Mouse (Mus musculus) midbrain, postnatal 0 days (tissue): ENCODE data around the gene Eif4e2. TPM values are rescaled to one million over a fixed set of nuclear protein-coding genes. Genes with fewer than 3 reads are reported as not detected.

ENCODE experiments used
- ATAC-seq: fragments of 200-750 bp; cut with Nextera tagmentation; 2 replicates; pipeline ENCODE4 v1.8.0; 2017; ENCODE audit warnings: moderate number of reproducible peaks, mild to moderate bottlenecking, moderate TSS enrichment, moderate library complexity; ENCODE audit not compliant: low FRiP score
- DNase-seq: peaks from one replicate; pipeline ENCODE4 v3.0.0-alpha.2; 2015; ENCODE audit warnings: low spot score
- H3K27ac ChIP-seq: fragments of 300-500 bp; sonication (generic); 2 replicates; pipeline ENCODE4 v1.5.1; 2014; ENCODE audit warnings: low read depth, mild to moderate bottlenecking, low read length, mixed read lengths
- H3K27me3 ChIP-seq: fragments of 300-500 bp; sonication (generic); 2 replicates; pipeline ENCODE4 v1.6.1; 2014; ENCODE audit warnings: low read length, control low read depth, mixed read lengths; ENCODE audit not compliant: insufficient read depth
- H3K36me3 ChIP-seq: fragments of 300-500 bp; sonication (generic); 2 replicates; pipeline ENCODE4 v1.6.1; 2014; ENCODE audit warnings: low read length, control low read depth, mixed read lengths; ENCODE audit not compliant: insufficient read depth
- H3K4me1 ChIP-seq: fragments of 300-500 bp; sonication (generic); 2 replicates; pipeline ENCODE4 v1.6.1; 2014; ENCODE audit warnings: mild to moderate bottlenecking, control low read depth, antibody characterized with exemption, low read length, mixed read lengths; ENCODE audit not compliant: insufficient read depth
- H3K4me2 ChIP-seq: fragments of 300-500 bp; sonication (generic); 2 replicates; pipeline ENCODE4 v1.6.1; 2014; ENCODE audit warnings: low read depth, mild to moderate bottlenecking, low read length, mixed read lengths; ENCODE audit not compliant: poor library complexity, severe bottlenecking
- H3K4me3 ChIP-seq: fragments of 300-500 bp; sonication (generic); 2 replicates; pipeline ENCODE4 v1.5.1; 2014; ENCODE audit warnings: low read depth, mild to moderate bottlenecking, low read length, moderate library complexity
- H3K9ac ChIP-seq: fragments of 300-500 bp; sonication (generic); replicated peaks from 2 replicates; pipeline ENCODE4 v1.6.1; 2014; ENCODE audit warnings: mild to moderate bottlenecking, low read length, moderate library complexity, mixed read lengths; ENCODE audit not compliant: poor library complexity, severe bottlenecking
- H3K9me3 ChIP-seq: fragments of 300-500 bp; sonication (generic); 2 replicates; pipeline ENCODE4 v1.6.1; 2016; ENCODE audit warnings: low read length, control low read depth
- CTCF ChIP-seq: IDR thresholded peaks from 2 replicates; pipeline ENCODE4 v1.5.1; 2016; ENCODE audit warnings: antibody characterized with exemption, mild to moderate bottlenecking
- WGBS: fragments of 180-500 bp; shearing (Covaris S2); extraction: QIAGEN DNeasy Blood & Tissue Kit; methylation state at CpG from one replicate; pipeline ENCODE4 v1.1.7; 2014; 5-methylcytosine and 5-hydroxymethylcytosine counted together
- polyA plus RNA-seq: library from polyadenylated mRNA; unstranded; fragments of >200 nt; fragmentation: Nextera tagmentation; extraction: Ambion mirVana; gene quantifications from 2 replicates; pipeline ENCODE4 v1.2.1, GENCODE M21; 2015
- total RNA-seq: library from RNA; depleted of rRNA; stranded (reverse); fragments of >200 nt; gene quantifications from 2 replicates; pipeline ENCODE4 v1.2.3, GENCODE M21; 2014

The Eif4e2 gene
- total and polyA plus RNA-seq, 2 experiments from 2014 or later: 64.5 to 92.7 TPM

DNA sequence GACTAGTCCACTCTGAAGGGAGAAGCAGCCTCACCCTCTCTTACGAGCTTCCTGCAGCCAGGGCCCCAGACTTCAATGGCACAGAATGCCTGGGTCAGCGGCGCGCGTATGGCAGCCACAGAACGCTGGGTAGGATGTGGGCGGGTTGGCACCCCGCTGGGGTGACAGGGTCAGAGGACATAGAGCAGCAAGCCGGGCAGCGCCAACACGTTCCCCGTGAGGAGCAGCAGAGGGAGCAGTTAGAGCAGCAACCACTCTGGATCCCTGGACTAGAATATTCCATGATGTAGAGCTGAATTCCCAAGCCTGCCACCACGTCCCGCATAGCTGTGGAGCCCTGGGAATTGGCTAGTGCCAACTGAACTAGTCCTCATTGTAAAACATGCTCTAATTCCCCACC, 44.8 kb downstream of the Eif4e2 start:
- Histone ChIP-seq H3K36me3 (no peaks in the 10 kb centered on the region), H3K9me3 (no peaks in the 10 kb centered on the region), H3K27me3 (peaks cover 25% of the 10 kb centered on the region), H3K4me2 (no peak overlapping the region), H3K27ac (no peak overlapping the region), H3K4me1 (no peaks in the 10 kb centered on the region), H3K9ac (no peak overlapping the region), H3K4me3 (no peak overlapping the region)
- ATAC-seq: no peak
- WGBS: 16% methylated on average over 14 of the region's 14 CpGs
- DNase-seq: peak; percentile 50
- TF ChIP-seq CTCF: peak; percentile 46

DNA sequence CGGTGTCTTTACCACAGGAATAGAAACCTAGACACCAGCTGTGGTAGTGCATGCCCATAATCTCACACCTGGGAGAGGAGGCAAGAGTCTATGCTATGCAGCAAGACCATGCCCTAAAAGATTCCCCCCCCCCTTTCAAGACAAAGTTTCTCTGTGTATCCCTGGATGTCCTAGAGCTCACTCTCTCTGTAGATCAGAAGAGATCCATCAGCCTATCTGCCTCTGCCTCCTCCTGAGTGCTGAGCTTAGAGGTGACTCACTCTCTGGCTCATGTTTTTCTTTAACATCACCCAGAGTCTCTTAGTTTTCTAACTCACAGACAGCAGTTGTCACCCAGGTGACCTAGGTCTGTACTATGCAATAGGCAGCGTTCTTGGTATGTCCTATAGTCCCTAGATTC, 45.6 kb downstream of the Eif4e2 start:
- H3K9me3 ChIP-seq: no peaks in the 10 kb centered on the region
- H3K36me3 ChIP-seq: no peaks in the 10 kb centered on the region
- no peak for ATAC-seq
- no peak overlapping the region for H3K27ac ChIP-seq
- DNase-seq: no peak
- peaks cover 4% of the 10 kb centered on the region; the same call in 1 of the 2 replicates for H3K4me1 ChIP-seq
- 81% methylated on average over 2 of the region's 2 CpGs for WGBS
- no peak overlapping the region for H3K9ac ChIP-seq
- H3K27me3 ChIP-seq: peaks cover 31% of the 10 kb centered on the region
- H3K4me3 ChIP-seq: no peak overlapping the region
- no peak overlapping the region for H3K4me2 ChIP-seq
- TF ChIP-seq CTCF: no peak

DNA sequence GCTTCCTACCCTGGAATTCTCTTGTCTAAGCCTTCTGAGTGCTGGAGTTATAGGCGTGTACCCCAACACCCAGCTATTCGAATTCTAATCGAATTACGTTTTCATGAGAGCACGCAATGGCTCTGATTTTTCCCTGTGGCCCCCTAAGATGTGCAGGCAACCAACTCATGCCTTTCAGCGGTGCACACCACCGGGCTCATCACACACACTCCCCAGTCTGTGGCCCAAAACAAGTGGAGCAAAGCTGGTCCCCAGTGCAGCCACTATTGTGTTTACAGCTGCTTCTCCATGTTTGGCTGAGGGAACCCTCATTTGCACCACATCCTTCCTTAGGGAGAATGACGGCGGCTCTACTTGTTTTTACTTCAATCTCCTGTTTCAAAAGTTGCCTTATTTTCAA, 49.5 kb downstream of the Eif4e2 start:
- no peaks in the 10 kb centered on the region for H3K9me3 ChIP-seq
- H3K36me3 ChIP-seq: no peaks in the 10 kb centered on the region
- H3K4me1 ChIP-seq: peaks cover 12% of the 10 kb centered on the region; the same call in 1 of the 2 replicates
- H3K27me3 ChIP-seq: peaks cover 53% of the 10 kb centered on the region
- H3K9ac ChIP-seq: no peak overlapping the region
- H3K4me3 ChIP-seq: no peak overlapping the region
- ATAC-seq (no peak), DNase-seq (no peak)
- TF ChIP-seq CTCF: no peak
- no peak overlapping the region; the same call in 1 of the 2 replicates for H3K4me2 ChIP-seq
- no peak overlapping the region for H3K27ac ChIP-seq
- WGBS: 4% methylated on average over 9 of the region's 9 CpGs

DNA sequence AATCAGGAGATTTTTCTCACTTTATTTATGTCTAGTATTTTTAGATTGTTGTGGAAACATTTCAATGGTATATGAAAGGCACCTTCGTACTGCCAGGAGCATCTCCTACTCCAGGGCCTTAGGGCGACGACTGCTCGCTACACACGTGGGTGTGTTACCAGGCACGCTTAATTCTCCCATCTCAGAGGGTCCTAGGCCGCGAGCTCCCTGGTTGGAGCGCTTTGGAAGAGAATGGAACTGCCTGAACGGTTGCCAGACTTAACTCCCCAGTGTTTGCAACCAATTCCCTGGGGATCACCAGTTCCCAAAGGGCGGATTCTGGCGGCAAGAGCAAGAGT, 50.1 kb downstream of the Eif4e2 start:
- H3K9ac ChIP-seq: 0 out of 2 replicates have a peak overlapping the region, but pooled peaks have one; percentile 46
- H3K27ac ChIP-seq: no peak overlapping the region
- H3K27me3 ChIP-seq: peaks cover 53% of the 10 kb centered on the region
- H3K4me2 ChIP-seq: peak overlapping the region; percentile 98
- DNase-seq: no peak
- WGBS: 3% methylated on average over 12 of the region's 12 CpGs
- no peaks in the 10 kb centered on the region for H3K36me3 ChIP-seq
- no peaks in the 10 kb centered on the region for H3K9me3 ChIP-seq
- TF ChIP-seq CTCF: no peak
- peak overlapping the region; percentile 44 for H3K4me3 ChIP-seq
- 0 out of 2 replicates have a peak, but pooled peaks have one; percentile 38 for ATAC-seq
- H3K4me1 ChIP-seq: peaks cover 12% of the 10 kb centered on the region; the same call in 1 of the 2 replicates

DNA sequence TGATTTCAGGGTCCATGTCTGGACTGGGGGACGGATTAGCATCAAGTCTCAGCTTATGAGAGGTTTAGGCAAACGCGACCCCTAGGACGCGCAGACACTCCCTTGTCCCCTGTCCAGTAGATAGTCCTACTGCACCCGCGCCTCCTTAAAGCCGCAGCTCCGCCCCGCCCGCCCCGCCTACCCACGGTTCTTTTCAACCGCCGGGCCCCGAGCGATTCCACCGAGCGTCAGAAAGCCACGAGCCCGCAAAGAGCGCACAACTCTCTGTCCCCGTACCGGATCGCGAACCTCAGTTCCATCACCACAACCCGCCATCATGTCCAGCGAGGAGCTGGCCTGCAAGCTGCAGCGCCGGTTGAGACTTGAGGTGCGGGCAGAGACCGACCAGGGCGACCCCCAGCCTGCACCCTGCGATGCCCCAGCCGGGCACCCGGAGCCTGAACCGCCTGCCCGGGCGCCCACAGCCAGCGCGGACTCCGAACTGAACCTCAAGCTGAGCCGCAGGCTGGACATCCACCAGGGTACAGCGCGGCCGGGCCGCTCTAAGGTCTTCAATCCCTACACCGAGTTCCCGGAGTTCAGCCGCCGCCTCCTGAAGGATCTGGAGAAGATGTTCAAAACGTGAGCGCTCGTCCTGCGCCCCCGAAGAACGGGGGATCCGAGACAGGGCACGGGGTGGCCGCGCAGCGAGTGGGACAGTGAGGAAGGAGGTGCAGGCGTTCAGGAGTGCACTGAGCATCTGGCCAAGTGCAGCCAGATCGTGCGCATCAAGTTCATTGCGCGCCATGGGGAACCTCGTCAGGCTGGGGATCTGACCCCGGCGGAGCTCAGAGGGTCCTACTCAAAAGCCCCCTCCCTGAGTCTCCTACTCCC, 50.7 kb downstream of the Eif4e2 start, which contains the start of gene Efhd1:
Gene Efhd1, plus strand, starts transcription at position 230 of the 873 bp plus-strand sequence.
- peak; percentile 48; the same call in 1 of the 2 replicates for ATAC-seq

DNA sequence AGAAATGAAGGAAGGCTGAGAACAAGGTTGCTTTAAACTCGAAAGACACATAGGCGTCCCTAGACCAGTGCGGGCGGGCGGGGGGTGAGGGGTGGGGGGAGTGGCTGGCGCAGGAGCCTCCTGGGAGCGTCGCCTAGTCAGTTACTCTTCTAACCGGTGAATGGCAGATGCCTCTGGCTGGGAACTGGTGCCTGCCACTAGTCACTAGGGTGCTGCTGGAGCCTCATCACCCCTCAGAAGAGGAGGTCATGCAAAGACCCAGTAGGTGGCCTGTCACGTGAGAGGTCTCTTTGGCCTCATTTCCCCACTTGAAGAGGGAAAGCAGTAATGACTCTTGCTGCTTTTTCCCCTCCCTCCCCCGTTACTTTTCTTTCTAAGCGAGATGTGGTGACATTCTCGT, 51.5 kb downstream of the Eif4e2 start:
- H3K4me1 ChIP-seq: peaks cover 12% of the 10 kb centered on the region; the same call in 1 of the 2 replicates
- no peak for TF ChIP-seq CTCF
- peak overlapping the region; percentile 44 for H3K4me3 ChIP-seq
- H3K36me3 ChIP-seq: no peaks in the 10 kb centered on the region
- no peaks in the 10 kb centered on the region for H3K9me3 ChIP-seq
- H3K9ac ChIP-seq: no peak overlapping the region
- WGBS: 0% methylated on average over 13 of the region's 13 CpGs
- H3K27me3 ChIP-seq: peaks cover 50% of the 10 kb centered on the region
- peak; percentile 42; the same call in 1 of the 2 replicates for ATAC-seq
- no peak for DNase-seq
- H3K4me2 ChIP-seq: peak overlapping the region; percentile 98
- no peak overlapping the region for H3K27ac ChIP-seq

More for the DNA sequence above, 50.7 kb downstream of the Eif4e2 start, which contains the start of gene Efhd1:
- Histone ChIP-seq H3K4me1 (peaks cover 12% of the 10 kb centered on the region; the same call in 1 of the 2 replicates), H3K9me3 (no peaks in the 10 kb centered on the region), H3K27ac (no peak within 1 kb of the TSS), H3K27me3 (peaks cover 50% of the 10 kb centered on the region), H3K4me2 (peak within 1 kb of the TSS; percentile 98), H3K36me3 (no peaks in the 10 kb centered on the region), H3K4me3 (peak within 1 kb of the TSS; percentile 44), H3K9ac (peak within 1 kb of the TSS; percentile 46)
- DNase-seq: peak; percentile 42
- under 1% methylated on average over 69 of the region's 70 CpGs for WGBS
- no peak for TF ChIP-seq CTCF
